Mouse (Mus musculus) midbrain, embryonic 14.5 days (tissue): ENCODE measurements around the gene Wnk1. TPM values are rescaled to one million over a fixed set of nuclear protein-coding genes. Genes with fewer than 3 reads are reported as not detected.

Source experiments
- ATAC-seq: fragments of 200-750 bp; cut with Nextera tagmentation; 2 replicates; pipeline ENCODE4 v1.8.0; 2017; ENCODE audit warnings: moderate number of reproducible peaks, moderate library complexity; ENCODE audit not compliant: low FRiP score, low TSS enrichment
- DNase-seq: peaks from one replicate; pipeline ENCODE4 v3.0.0-alpha.2; 2015
- H3K27ac ChIP-seq: fragments of 300-500 bp; sonication (generic); replicated peaks from 2 replicates; pipeline ENCODE4 v1.5.1; 2014; ENCODE audit warnings: mild to moderate bottlenecking, low read depth, low read length, moderate library complexity
- H3K27me3 ChIP-seq: fragments of 300-500 bp; sonication (generic); 2 replicates; pipeline ENCODE4 v1.6.1; 2014; ENCODE audit warnings: low read length, control low read depth, mixed read lengths; ENCODE audit not compliant: control insufficient read depth, insufficient read depth
- H3K36me3 ChIP-seq: fragments of 300-500 bp; sonication (generic); 2 replicates; pipeline ENCODE4 v1.6.1; 2014; ENCODE audit warnings: low read length, control low read depth; ENCODE audit not compliant: control insufficient read depth, insufficient read depth
- H3K4me1 ChIP-seq: fragments of 300-500 bp; sonication (generic); 2 replicates; pipeline ENCODE4 v1.6.1; 2014; ENCODE audit warnings: mild to moderate bottlenecking, antibody characterized with exemption, low read length, control low read depth; ENCODE audit not compliant: control insufficient read depth, insufficient read depth
- H3K4me2 ChIP-seq: fragments of 300-500 bp; sonication (generic); 2 replicates; pipeline ENCODE4 v1.6.1; 2014; ENCODE audit warnings: mild to moderate bottlenecking, low read length, moderate library complexity
- H3K4me3 ChIP-seq: fragments of 300-500 bp; sonication (generic); replicated peaks from 2 replicates; pipeline ENCODE4 v1.5.1; 2014; ENCODE audit warnings: low read depth, low read length
- H3K9ac ChIP-seq: fragments of 300-500 bp; sonication (generic); replicated peaks from 2 replicates; pipeline ENCODE4 v1.6.1; 2014; ENCODE audit warnings: mild to moderate bottlenecking, low read length, moderate library complexity
- H3K9me3 ChIP-seq: fragments of 300-500 bp; sonication (generic); 2 replicates; pipeline ENCODE4 v1.6.1; 2016; ENCODE audit warnings: low read length, control low read depth, mixed read lengths; ENCODE audit not compliant: control insufficient read depth
- WGBS: fragments of 180-500 bp; shearing (Covaris S2); extraction: QIAGEN DNeasy Blood & Tissue Kit; methylation state at CpG from one replicate; pipeline ENCODE4 v1.1.7; 2014; 5-methylcytosine and 5-hydroxymethylcytosine counted together
- polyA plus RNA-seq: library from polyadenylated mRNA; unstranded; fragments of >200 nt; fragmentation: Nextera tagmentation; extraction: Ambion mirVana; gene quantifications from 2 replicates; pipeline ENCODE4 v1.2.1, GENCODE M21; 2014

The Wnk1 gene
- polyA plus RNA-seq, 1 experiment from 2014 or later: 60.4 TPM

DNA sequence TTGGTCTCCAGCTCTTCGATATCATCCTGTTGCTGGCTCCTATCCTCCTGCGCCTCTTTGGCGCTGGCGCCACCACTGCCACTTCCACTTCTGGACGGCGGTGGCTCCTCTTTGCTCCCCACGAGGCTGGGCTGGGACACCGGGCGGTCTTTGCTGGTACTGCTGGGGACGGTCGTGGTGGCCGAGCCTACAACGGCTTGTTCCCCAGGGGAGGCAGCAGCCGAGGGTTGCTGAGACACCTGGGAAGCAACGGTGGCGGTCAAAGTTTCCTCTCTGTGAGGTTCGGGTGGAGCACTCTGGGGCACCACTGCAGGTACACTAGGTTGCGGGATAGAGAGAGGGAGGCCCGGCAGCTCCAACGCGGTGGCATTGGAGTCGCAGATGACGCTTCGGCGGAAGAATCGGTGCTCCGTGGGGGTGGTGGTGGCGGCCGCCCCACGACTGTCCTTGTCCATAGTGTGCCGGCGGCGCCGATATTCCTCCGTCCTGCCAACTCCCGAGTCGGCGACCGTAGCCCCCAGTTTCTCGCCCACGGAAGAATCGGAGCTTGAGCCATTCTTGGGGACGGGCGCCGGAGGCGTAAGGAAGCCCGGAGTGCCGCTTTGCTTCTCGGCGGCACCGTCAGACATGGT is 1.4 kb downstream of the Wnk1 start:
- Histone ChIP-seq H3K4me3 (peak overlapping the region; percentile 84), H3K9ac (peak overlapping the region; percentile 77), H3K4me2 (peak overlapping the region; percentile 72), H3K4me1 (peaks cover 20% of the 10 kb centered on the region), H3K27me3 (no peaks in the 10 kb centered on the region), H3K36me3 (peaks cover 2% of the 10 kb centered on the region; the same call in 1 of the 2 replicates), H3K9me3 (no peaks in the 10 kb centered on the region), H3K27ac (peak overlapping the region; percentile 97)
- under 1% methylated on average over 51 of the region's 51 CpGs for WGBS
- DNase-seq (peak; percentile 80), ATAC-seq (no peak)

DNA sequence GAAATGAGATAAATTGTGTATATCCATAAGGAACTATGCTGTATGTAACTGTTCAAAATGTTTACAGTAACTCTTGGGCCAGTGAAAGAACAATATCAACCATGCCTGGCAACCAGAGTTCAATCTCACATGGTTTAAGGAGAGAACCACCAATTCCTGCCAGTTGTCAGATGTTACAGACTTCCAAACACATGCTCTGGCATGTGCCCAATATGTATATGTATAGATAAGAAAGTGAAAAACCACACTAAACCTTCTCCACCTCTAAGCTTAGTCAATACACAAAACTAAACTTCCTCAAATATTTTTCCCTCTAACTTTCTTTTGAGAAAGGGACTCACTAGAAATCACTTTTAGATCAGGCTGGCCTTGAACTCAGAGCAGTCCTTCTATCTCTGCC is 13.9 kb downstream of the Wnk1 start:
- Histone ChIP-seq H3K27ac (no peak overlapping the region), H3K4me1 (no peaks in the 10 kb centered on the region)

GRCm38 (mm10) chr6:120023746-120024145 is 14.7 kb downstream of the Wnk1 start:
- Histone ChIP-seq H3K9me3 (no peaks in the 10 kb centered on the region), H3K4me3 (no peak overlapping the region), H3K4me2 (no peak overlapping the region), H3K27ac (no peak overlapping the region), H3K4me1 (no peaks in the 10 kb centered on the region), H3K27me3 (no peaks in the 10 kb centered on the region), H3K9ac (no peak overlapping the region), H3K36me3 (0 out of 2 replicates have a peak, but pooled peaks cover 2% of the 10 kb centered on the region)
- ATAC-seq (no peak), DNase-seq (no peak)
- WGBS: 92% methylated on average over 1 of the region's 1 CpGs

More for the DNA sequence above, 13.9 kb downstream of the Wnk1 start:
- Histone ChIP-seq H3K27me3 (no peaks in the 10 kb centered on the region), H3K9me3 (no peaks in the 10 kb centered on the region), H3K4me3 (no peak overlapping the region), H3K4me2 (no peak overlapping the region), H3K36me3 (0 out of 2 replicates have a peak, but pooled peaks cover 2% of the 10 kb centered on the region), H3K9ac (no peak overlapping the region)
- ATAC-seq (no peak), DNase-seq (no peak)

DNA sequence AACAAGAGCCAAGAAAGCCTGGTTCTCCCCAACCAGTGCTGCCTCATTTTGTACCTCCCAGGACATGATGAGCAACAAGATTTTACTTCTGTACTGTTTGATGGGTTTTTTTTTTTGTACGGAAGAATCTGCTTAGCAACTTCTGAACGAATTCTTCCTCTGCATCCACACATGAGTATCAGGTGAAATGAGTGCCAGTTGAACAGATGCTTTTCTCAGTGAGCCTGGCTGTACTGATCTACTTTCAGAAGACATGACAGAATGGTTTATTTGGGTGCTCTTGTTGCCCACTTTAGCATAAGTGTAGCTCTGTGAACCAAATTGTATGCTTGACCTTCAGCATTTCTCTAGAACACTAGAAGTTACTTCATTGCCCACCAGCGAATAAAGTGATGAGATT is 16.4 kb downstream of the Wnk1 start:
- Histone ChIP-seq H3K9ac (no peak overlapping the region), H3K27me3 (no peaks in the 10 kb centered on the region), H3K27ac (no peak overlapping the region), H3K4me2 (no peak overlapping the region), H3K36me3 (0 out of 2 replicates have a peak, but pooled peaks cover 2% of the 10 kb centered on the region), H3K9me3 (no peaks in the 10 kb centered on the region), H3K4me1 (no peaks in the 10 kb centered on the region), H3K4me3 (no peak overlapping the region)
- ATAC-seq (no peak), DNase-seq (no peak)
- WGBS: 99% methylated on average over 3 of the region's 3 CpGs

DNA sequence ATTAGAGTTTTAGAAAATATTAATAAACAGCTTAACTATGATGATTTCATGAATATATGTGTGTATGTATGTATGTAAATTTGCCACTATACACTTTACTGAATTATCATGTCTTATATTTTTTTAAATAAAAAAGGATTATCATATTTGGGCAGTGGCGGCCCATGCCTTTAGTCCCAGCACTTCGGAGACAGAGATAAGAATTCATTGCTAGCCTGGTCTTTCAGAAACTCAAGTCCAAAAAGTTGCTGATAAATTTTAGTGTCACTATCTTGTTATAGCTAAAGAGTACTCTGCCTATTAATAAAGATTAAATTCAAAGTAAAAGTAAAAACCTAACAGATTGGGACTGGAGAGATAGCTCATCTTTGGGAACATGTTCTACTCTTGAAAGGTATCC is 18.8 kb downstream of the Wnk1 start:
- Histone ChIP-seq H3K4me3 (no peak overlapping the region), H3K27ac (no peak overlapping the region), H3K4me1 (no peaks in the 10 kb centered on the region), H3K9me3 (no peaks in the 10 kb centered on the region), H3K4me2 (no peak overlapping the region), H3K36me3 (no peaks in the 10 kb centered on the region), H3K9ac (no peak overlapping the region), H3K27me3 (no peaks in the 10 kb centered on the region)
- DNase-seq (no peak), ATAC-seq (no peak)
- 93% methylated on average over 2 of the region's 2 CpGs for WGBS

DNA sequence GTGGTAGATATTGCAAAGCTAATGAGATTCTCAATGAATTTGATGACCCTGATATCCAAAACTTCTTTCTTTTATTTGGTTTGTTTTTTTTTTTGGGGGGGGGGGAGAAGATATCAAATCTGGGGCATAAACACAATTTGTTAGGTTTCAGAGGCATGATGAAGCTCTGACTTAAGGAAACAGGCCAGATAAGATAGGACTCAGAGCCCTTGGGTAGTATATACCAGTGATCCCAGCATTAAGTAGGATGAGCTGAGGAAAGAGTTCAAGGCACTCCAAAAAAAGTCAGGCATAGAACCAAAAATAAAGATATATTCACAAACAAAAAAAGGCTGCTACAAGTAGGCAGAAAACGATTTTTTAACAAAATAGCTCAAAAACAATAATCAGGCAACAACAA is 25.3 kb downstream of the Wnk1 start:
- Histone ChIP-seq H3K4me2 (no peak overlapping the region), H3K9me3 (no peaks in the 10 kb centered on the region), H3K4me3 (no peak overlapping the region), H3K4me1 (no peaks in the 10 kb centered on the region), H3K27ac (no peak overlapping the region), H3K9ac (no peak overlapping the region), H3K27me3 (no peaks in the 10 kb centered on the region), H3K36me3 (no peaks in the 10 kb centered on the region)
- 93% methylated on average over 1 of the region's 1 CpGs for WGBS
- ATAC-seq: no peak
- no peak for DNase-seq

- no peaks in the 10 kb centered on the region for H3K36me3 ChIP-seq
Measured at GRCm38 (mm10) chr6:120011440-120011839, 27.0 kb downstream of the Wnk1 start.

GRCm38 (mm10) chr6:120011001-120011400 is 27.5 kb downstream of the Wnk1 start:
- Histone ChIP-seq H3K4me1 (no peaks in the 10 kb centered on the region), H3K36me3 (no peaks in the 10 kb centered on the region), H3K9me3 (no peaks in the 10 kb centered on the region), H3K4me2 (no peak overlapping the region), H3K27me3 (no peaks in the 10 kb centered on the region), H3K27ac (no peak overlapping the region), H3K4me3 (no peak overlapping the region), H3K9ac (no peak overlapping the region)
- no peak for ATAC-seq
- DNase-seq: no peak
- WGBS: 85% methylated on average over 1 of the region's 1 CpGs

More at GRCm38 (mm10) chr6:120011440-120011839, 27.0 kb downstream of the Wnk1 start:
- Histone ChIP-seq H3K9ac (no peak overlapping the region), H3K9me3 (no peaks in the 10 kb centered on the region), H3K4me3 (no peak overlapping the region), H3K27me3 (no peaks in the 10 kb centered on the region), H3K27ac (no peak overlapping the region), H3K4me2 (no peak overlapping the region), H3K4me1 (no peaks in the 10 kb centered on the region)
- no peak for DNase-seq
- ATAC-seq: no peak
- WGBS: 100% methylated on average over 1 of the region's 1 CpGs

DNA sequence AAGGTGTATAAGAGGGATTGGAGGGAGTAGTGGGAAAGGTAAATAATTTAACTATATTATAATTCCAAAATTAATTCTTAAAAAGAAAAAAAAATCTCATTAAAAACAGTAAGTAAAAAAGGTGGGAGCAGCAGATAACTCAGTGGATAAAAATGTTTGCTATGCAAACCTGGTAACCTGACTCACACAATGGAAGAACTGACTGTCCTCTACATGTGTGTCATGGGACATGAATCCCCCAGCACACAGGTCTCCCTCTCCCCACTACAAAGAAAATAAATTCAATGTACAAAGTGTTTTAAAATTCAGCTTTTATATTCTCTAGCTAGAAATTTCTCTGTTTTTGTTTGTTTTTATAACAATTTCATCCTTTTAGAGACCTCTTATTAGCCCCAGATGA is 27.9 kb downstream of the Wnk1 start:
- Histone ChIP-seq H3K27ac (no peak overlapping the region), H3K9ac (no peak overlapping the region), H3K4me1 (no peaks in the 10 kb centered on the region), H3K36me3 (no peaks in the 10 kb centered on the region), H3K4me2 (no peak overlapping the region), H3K27me3 (no peaks in the 10 kb centered on the region), H3K4me3 (no peak overlapping the region), H3K9me3 (no peaks in the 10 kb centered on the region)
- DNase-seq (no peak), ATAC-seq (no peak)
